Mouse (Mus musculus): ENCODE measurements around the gene Dach1.

DNA sequence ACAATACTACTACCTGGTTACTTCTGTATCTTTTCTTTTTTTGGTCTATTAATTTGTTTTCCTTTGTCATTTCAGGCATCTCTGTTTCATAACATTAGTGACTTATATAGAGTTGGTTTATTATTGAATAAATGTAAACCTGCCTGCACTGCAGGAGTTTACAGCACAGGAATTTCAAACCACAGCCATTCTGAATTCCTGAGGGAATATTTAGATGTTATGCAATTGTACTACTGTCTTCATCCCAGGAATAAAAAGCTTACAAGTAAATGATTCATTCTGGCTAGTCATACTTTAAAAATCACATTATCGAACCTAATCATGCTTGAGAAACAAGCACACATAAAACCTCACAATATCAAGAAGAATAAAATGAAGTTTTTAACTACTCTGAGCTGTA, 213.2 kb downstream of the Dach1 start:
- no peak for TF ChIP-seq EP300 (IDR thresholded peaks at IDR 0.05; ENCODE audit: low read length)
- TF ChIP-seq E2F4 (IDR thresholded peaks at IDR 0.05; ENCODE audit: insufficient replicate concordance, low read depth, low read length) = no peak
- no peak for TF ChIP-seq POLR2AphosphoS2 (IDR thresholded peaks at IDR 0.05; ENCODE audit: low read depth, low read length)
- TF ChIP-seq ZNF384 (IDR thresholded peaks at IDR 0.05; ENCODE audit: low read depth, low read length) = no peak
- TF ChIP-seq CTCF (conservative IDR thresholded peaks at IDR 0.05 in 1 of 2, IDR thresholded peaks at IDR 0.05 in 1 of 2; ENCODE audit: low read depth in 2 of 2, low read length in 2 of 2) = no peak
- no peak for TF ChIP-seq ELF1 (IDR thresholded peaks at IDR 0.05; ENCODE audit: low read depth, low read length)
- TF ChIP-seq USF2 (conservative IDR thresholded peaks at IDR 0.05; ENCODE audit: low read depth, low read length) = no peak
- TF ChIP-seq MAZ (IDR thresholded peaks at IDR 0.05; ENCODE audit: low read depth, low read length) = no peak
- no peak for TF ChIP-seq MAX (IDR thresholded peaks at IDR 0.05; ENCODE audit: low read length)
- no peak for TF ChIP-seq UBTF (IDR thresholded peaks at IDR 0.05; ENCODE audit: low read depth, low read length)
